Mouse (Mus musculus) testis, postnatal 14 days (tissue): ENCODE measurements around the gene Chst10.
A peak's percentile ranks its signal among the peaks of the same experiment; 100 is the strongest.

Experiments
- DNase-seq: peaks from one replicate; pipeline ENCODE4 v3.0.0; 2021; ENCODE audit warnings: low spot score

Chst10 gene

GRCm38 (mm10) chr1:38866242-38866641 is 31.7 kb downstream of the Chst10 start:
- no peak for DNase-seq

- no peak for DNase-seq
These were observed 33.6 kb downstream of the Chst10 start for GRCm38 (mm10) chr1:38864341-38864740.

- no peak for DNase-seq
These were observed 35.7 kb downstream of the Chst10 start for GRCm38 (mm10) chr1:38862213-38862612.

GRCm38 (mm10) chr1:38860867-38861524 is 37.0 kb downstream of the Chst10 start:
- DNase-seq = no peak

GRCm38 (mm10) chr1:38860207-38860606 is 37.8 kb downstream of the Chst10 start:
- DNase-seq = no peak

GRCm38 (mm10) chr1:38856196-38856595 is 41.8 kb downstream of the Chst10 start:
- DNase-seq = peak; percentile 43

- no peak for DNase-seq
These were observed 45.7 kb downstream of the Chst10 start for GRCm38 (mm10) chr1:38852250-38852649.

- DNase-seq = no peak
These were observed 47.3 kb downstream of the Chst10 start for GRCm38 (mm10) chr1:38850650-38851049.

GRCm38 (mm10) chr1:38848451-38849289 is 49.3 kb downstream of the Chst10 start:
- no peak for DNase-seq

- DNase-seq = no peak
These were observed 50.0 kb downstream of the Chst10 start for GRCm38 (mm10) chr1:38847975-38848374.

- DNase-seq = no peak
These were observed 54.7 kb downstream of the Chst10 start for GRCm38 (mm10) chr1:38843275-38843674.

- no peak for DNase-seq
These were observed 55.1 kb downstream of the Chst10 start for GRCm38 (mm10) chr1:38842861-38843260.

GRCm38 (mm10) chr1:38839944-38840343 is 58.0 kb downstream of the Chst10 start:
- no peak for DNase-seq

- peak; percentile 14 for DNase-seq
These were observed 61.5 kb downstream of the Chst10 start, which contains the start of gene Lonrf2 for GRCm38 (mm10) chr1:38836477-38836872. Gene Lonrf2 (minus strand): TSS chr1:38836711.

- DNase-seq = no peak
These were observed 62.1 kb downstream of the Chst10 start for GRCm38 (mm10) chr1:38835568-38836476.

GRCm38 (mm10) chr1:38834899-38835298 is 63.1 kb downstream of the Chst10 start:
- peak; percentile 26 for DNase-seq

- no peak for DNase-seq
These were observed 73.0 kb downstream of the Chst10 start for GRCm38 (mm10) chr1:38824926-38825325.

GRCm38 (mm10) chr1:38823851-38824250 is 74.1 kb downstream of the Chst10 start:
- no peak for DNase-seq

- no peak for DNase-seq
These were observed 78.3 kb downstream of the Chst10 start for GRCm38 (mm10) chr1:38819691-38820090.

- DNase-seq = no peak
These were observed 80.3 kb downstream of the Chst10 start for GRCm38 (mm10) chr1:38817671-38818070.

- no peak for DNase-seq
These were observed 80.7 kb downstream of the Chst10 start for GRCm38 (mm10) chr1:38817268-38817667.

- DNase-seq = no peak
These were observed 81.7 kb downstream of the Chst10 start for GRCm38 (mm10) chr1:38816306-38816705.
